27 mouse cellular contexts compared by ENCODE assay signal in genomic region chr3:142120795-142121194, GRCm38 (mm10). TPM values are rescaled to one million over a fixed set of nuclear protein-coding genes. Genes with fewer than 3 reads are reported as not detected.
"Had no signal": no experiment of that assay in that cellular context is flagged by ENCODE, and none has a peak within 500 bp of the region (broad histone marks: within the 10 kb centered on the region; RNA-seq: fewer than 3 reads in every experiment).

No protein-coding gene starts in this region.

- H3K9ac ChIP-seq: limb, embryonic 12.5 days; limb, embryonic 15.5 days; liver, embryonic 14.5 days; liver, postnatal 0 days; lung, embryonic 14.5 days; midbrain, embryonic 13.5 days; neural tube, embryonic 13.5 days had no signal

- H3K9me3 ChIP-seq: limb, embryonic 12.5 days; limb, embryonic 15.5 days; megakaryocyte, embryonic 14.5 days; midbrain, embryonic 10.5 days; midbrain, embryonic 13.5 days; neural tube, embryonic 13.5 days had no signal

- H3K27me3 ChIP-seq: megakaryocyte, embryonic 14.5 days; midbrain, embryonic 13.5 days; neural tube, embryonic 13.5 days had no signal

- H3K4me1 ChIP-seq: megakaryocyte, embryonic 14.5 days had no signal

- DNase-seq: kidney, adult 9 months; kidney, postnatal 14 days; kidney, postnatal 4 days; left cerebral cortex, postnatal 4 days; liver, postnatal 0 days; lung, embryonic 14.5 days; lung, postnatal 10 days; lung, postnatal 36 days; retina, postnatal 1 day; right cerebral cortex, postnatal 25 days; thymus, adult 2 months; thymus, postnatal 14 days; thymus, postnatal 4 days had no signal

- H3K36me3 ChIP-seq: limb, embryonic 12.5 days; limb, embryonic 15.5 days; midbrain, embryonic 10.5 days; midbrain, embryonic 13.5 days; neural tube, embryonic 13.5 days had no signal

- H3K4me2 ChIP-seq: limb, embryonic 12.5 days; limb, embryonic 15.5 days; liver, embryonic 11.5 days; lung, embryonic 14.5 days; midbrain, embryonic 13.5 days; neural tube, embryonic 13.5 days had no signal

- H3K4me3 ChIP-seq: limb, embryonic 12.5 days; limb, embryonic 15.5 days; megakaryocyte, embryonic 14.5 days; midbrain, embryonic 10.5 days; midbrain, embryonic 13.5 days; myocyte; neural tube, embryonic 13.5 days had no signal

- ATAC-seq: liver, postnatal 0 days; midbrain, embryonic 13.5 days; midbrain, embryonic 16.5 days had no signal

- H3K27ac ChIP-seq: limb, embryonic 12.5 days; limb, embryonic 15.5 days; liver, embryonic 14.5 days; midbrain, embryonic 10.5 days; midbrain, embryonic 13.5 days; neural tube, embryonic 13.5 days; stomach, postnatal 0 days had no signal

RNA-seq across cellular contexts. Expression of gene Bmpr1b, which starts 48.4 kb away (rescaled TPM):
- total RNA-seq: monocyte, adult 5-6 weeks; neutrophil, adult 5-6 weeks had no signal
- polyA plus RNA-seq: liver, postnatal 0 days; small intestine, adult 2 months had no signal
